Mouse (Mus musculus) activated CD4-positive, CD25-positive, alpha-beta regulatory T cell, adult 9 weeks (primary cell): Measurements from ENCODE around the gene Foxl1. TPM values are rescaled to one million over a fixed set of nuclear protein-coding genes. Genes with fewer than 3 reads are reported as not detected.

Experiments used
- polyA plus RNA-seq: library from polyadenylated mRNA; unstranded; fragments of 100-300 nt; shearing (Covaris generic); gene quantifications from one replicate; pipeline ENCODE4 v1.2.1, GENCODE M21; 2017

Foxl1 gene
- polyA plus RNA-seq: not detected

DNA sequence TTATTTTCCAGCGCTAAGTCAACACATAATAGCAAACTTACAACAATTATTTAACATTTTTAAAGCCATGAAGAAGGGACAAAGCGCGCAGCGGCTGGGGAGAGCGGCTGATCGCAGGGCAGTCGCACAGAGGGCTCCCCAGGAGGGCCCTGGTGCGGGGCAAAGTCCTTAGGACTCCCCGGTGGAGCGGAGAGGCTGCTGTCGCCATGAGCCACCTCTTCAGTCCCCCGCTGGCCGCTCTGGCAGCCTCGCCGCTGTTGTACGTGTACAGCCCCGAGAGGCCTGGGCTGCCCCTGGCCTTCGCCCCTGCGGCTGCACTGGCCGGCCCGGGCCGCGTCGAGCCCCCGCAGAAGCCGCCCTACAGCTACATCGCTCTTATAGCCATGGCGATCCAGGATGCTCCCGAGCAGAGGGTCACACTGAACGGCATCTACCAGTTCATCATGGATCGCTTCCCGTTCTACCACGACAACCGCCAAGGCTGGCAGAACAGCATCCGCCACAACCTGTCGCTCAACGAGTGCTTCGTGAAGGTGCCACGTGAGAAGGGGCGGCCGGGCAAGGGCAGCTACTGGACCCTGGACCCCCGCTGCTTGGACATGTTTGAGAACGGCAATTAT lies at the start of gene Foxl1:
TSS of gene Foxl1 (plus strand) at position 185 of the 620 bp plus-strand sequence.

GRCm38 (mm10) chr8:121084210-121084951 lies 43.4 kb upstream of the Foxl1 start, which contains the start of gene Foxf1:
TSS of gene Foxf1 (plus strand) at chr8:121084386.

DNA sequence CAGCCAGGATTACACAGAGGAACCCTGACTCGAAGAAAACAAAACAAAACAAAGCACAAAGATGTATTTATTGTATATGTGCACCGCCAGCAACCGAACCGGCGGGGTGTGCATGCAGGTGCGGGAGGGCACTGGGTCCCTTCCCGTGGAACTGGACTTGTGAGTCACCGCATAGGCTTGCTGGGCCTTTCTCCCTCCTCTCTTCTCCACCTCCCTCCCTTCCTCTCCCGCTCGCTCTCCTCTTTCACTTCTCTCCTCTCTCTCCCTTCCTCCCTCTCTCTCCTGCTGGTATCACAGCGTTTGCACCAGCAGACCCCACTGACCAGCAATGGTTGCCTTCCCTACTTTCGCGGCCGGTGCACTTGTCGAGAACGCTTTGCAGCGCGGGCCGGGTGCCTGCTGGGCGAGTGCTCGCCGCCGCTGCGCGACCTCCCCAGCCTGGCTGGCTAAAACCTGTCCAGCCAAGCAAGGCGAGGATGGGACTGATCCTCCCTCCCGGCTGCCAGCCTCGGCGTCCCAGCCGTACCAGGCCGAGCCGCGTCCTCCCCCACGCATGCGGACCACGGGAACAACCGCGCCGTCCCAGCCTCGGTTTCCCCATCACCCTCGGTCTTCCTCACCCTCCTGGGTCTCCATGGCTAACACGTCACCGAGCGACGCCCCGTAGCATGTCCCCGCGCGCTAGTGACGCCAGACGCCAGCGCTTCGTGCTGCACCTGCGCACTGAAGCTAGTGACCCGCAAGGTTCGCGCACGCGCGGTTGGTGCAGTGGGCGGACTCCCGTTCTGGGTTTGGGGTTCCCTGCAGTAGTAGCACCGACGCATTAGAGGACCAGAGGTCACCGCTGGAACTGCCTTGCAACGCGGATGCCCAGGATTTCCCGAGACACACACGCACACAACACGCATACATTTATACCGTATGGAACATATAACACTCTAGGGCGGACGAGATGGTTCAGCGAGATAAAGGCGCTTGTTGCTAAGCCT lies 19.8 kb upstream of the Foxl1 start, which contains the start of gene Mthfsd:
TSS of gene Mthfsd (minus strand) at position 725 of the 989 bp plus-strand sequence.

DNA sequence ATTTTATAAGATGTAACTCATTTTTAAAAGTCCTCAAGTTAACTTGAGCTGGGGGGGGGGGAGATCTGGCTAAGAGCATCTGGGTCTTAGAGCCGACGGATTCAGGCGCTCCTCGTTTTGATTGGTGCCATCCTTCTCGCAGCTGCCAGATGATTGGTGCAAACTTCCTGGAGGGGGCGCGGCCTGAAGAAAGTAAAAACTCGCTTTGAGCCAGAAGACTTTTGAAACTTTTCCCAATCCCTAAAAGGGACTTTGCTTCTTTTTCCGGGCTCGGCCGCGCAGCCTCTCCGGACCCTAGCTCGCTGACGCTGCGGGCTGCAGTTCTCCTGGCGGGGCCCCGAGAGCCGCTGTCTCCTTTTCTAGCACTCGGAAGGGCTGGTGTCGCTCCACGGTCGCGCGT lies 11.8 kb upstream of the Foxl1 start, which contains the start of gene Foxc2:
TSS of gene Foxc2 (plus strand) at position 224 of the 400 bp plus-strand sequence.

Other genes starting within 250 kb of the Foxl1 start
- not detected for gene Foxf1, start 43.6 kb upstream of the Foxl1 start, polyA plus RNA-seq
- gene Mthfsd, start 19.5 kb upstream of the Foxl1 start, polyA plus RNA-seq: 41.0 TPM
- not detected for gene Foxc2, start 11.8 kb upstream of the Foxl1 start, polyA plus RNA-seq